Mouse (Mus musculus) C2C12 (cell line): Measurements from ENCODE around the gene Rasa4. TPM values are rescaled to one million over a fixed set of nuclear protein-coding genes. Genes with fewer than 3 reads are reported as not detected.
A peak's percentile ranks its signal among the peaks of the same experiment; 100 is the strongest.

Experiments used
- microRNA-seq: library from miRNA; unstranded; fragments of <30 nt; microRNA quantifications from one replicate; pipeline ENCODE4, GENCODE M21; 2019; ENCODE audit warnings: borderline microRNAs expressed
- polyA plus RNA-seq: library from polyadenylated mRNA; unstranded; fragments of >200 nt; fragmentation: generic; extraction: Trizol; gene quantifications from one replicate; pipeline ENCODE4 v1.2.1, GENCODE M21; 2012; ENCODE audit warnings: missing spikeins

Gene Rasa4
- polyA plus RNA-seq, 1 experiment: 37.6 TPM

Small RNA genes within 50 kb of the gene (microRNA-seq; reads per million reads assigned to microRNA genes)
- 3.0 reads per million, percentile 46 among the genes with 10 or more reads in this experiment for gene Mir7035

Other genes with a start within 250 kb of the Rasa4 start
- 638 TPM for gene Hspb1, start 196.0 kb upstream of the Rasa4 start, polyA plus RNA-seq
- 227 TPM for gene Ywhag, start 149.3 kb upstream of the Rasa4 start, polyA plus RNA-seq
- gene Ssc4d, start 109.4 kb upstream of the Rasa4 start, polyA plus RNA-seq: 3.6 TPM
- not detected for gene Zp3, start 103.8 kb upstream of the Rasa4 start, polyA plus RNA-seq
- gene Dtx2, start 89.1 kb upstream of the Rasa4 start, polyA plus RNA-seq: 20.3 TPM
- 0.01 TPM for gene Upk3b, start 45.4 kb upstream of the Rasa4 start, polyA plus RNA-seq
- gene Upk3bl, start 29.4 kb upstream of the Rasa4 start, polyA plus RNA-seq: 0.11 TPM
- 206 TPM for gene Polr2j, start 32.7 kb downstream of the Rasa4 start, polyA plus RNA-seq
- 52.1 TPM for gene Lrwd1, start 52.2 kb downstream of the Rasa4 start, polyA plus RNA-seq
- 7.0 TPM for gene Alkbh4, start 52.2 kb downstream of the Rasa4 start, polyA plus RNA-seq
- 37.8 TPM for gene Orai2, start 86.8 kb downstream of the Rasa4 start, polyA plus RNA-seq
- gene Prkrip1, start 115.0 kb downstream of the Rasa4 start, polyA plus RNA-seq: 53.5 TPM
- 9.6 TPM for gene Sh2b2, start 162.6 kb downstream of the Rasa4 start, polyA plus RNA-seq